Mouse (Mus musculus) embryonic facial prominence, embryonic 12.5 days (tissue): Measurements from ENCODE around the gene Sema6d. TPM values are rescaled to one million over a fixed set of nuclear protein-coding genes. Genes with fewer than 3 reads are reported as not detected.

Experiments
- ATAC-seq: fragments of 200-750 bp; cut with Nextera tagmentation; 2 replicates; pipeline ENCODE4 v1.8.0; 2017; ENCODE audit not compliant: insufficient number of reproducible peaks, insufficient read depth, low FRiP score, low TSS enrichment
- H3K27ac ChIP-seq: fragments of 300-500 bp; sonication (generic); 2 replicates; pipeline ENCODE4 v1.5.1; 2016; ENCODE audit warnings: mild to moderate bottlenecking
- H3K27me3 ChIP-seq: fragments of 300-500 bp; sonication (generic); 2 replicates; pipeline ENCODE4 v1.6.1; 2016; ENCODE audit warnings: mild to moderate bottlenecking, moderate library complexity
- H3K36me3 ChIP-seq: fragments of 300-500 bp; sonication (generic); 2 replicates; pipeline ENCODE4 v1.6.1; 2016; ENCODE audit warnings: mild to moderate bottlenecking
- H3K4me1 ChIP-seq: fragments of 300-500 bp; sonication (generic); 2 replicates; pipeline ENCODE4 v1.6.1; 2016
- H3K4me2 ChIP-seq: fragments of 300-500 bp; sonication (generic); replicated peaks from 2 replicates; pipeline ENCODE4 v1.6.1; 2016; ENCODE audit warnings: mild to moderate bottlenecking, moderate library complexity
- H3K4me3 ChIP-seq: fragments of 300-500 bp; sonication (generic); 2 replicates; pipeline ENCODE4 v1.5.1; 2016; ENCODE audit warnings: mild to moderate bottlenecking
- H3K9ac ChIP-seq: fragments of 300-500 bp; sonication (generic); 2 replicates; pipeline ENCODE4 v1.6.1; 2016; ENCODE audit warnings: mild to moderate bottlenecking, moderate library complexity
- H3K9me3 ChIP-seq: fragments of 300-500 bp; sonication (generic); 2 replicates; pipeline ENCODE4 v1.6.1; 2016; ENCODE audit warnings: mild to moderate bottlenecking, moderate library complexity
- WGBS: fragments of 180-500 bp; shearing (Covaris S2); methylation state at CpG from one replicate; pipeline ENCODE4 v1.1.7; 2016; 5-methylcytosine and 5-hydroxymethylcytosine counted together
- polyA plus RNA-seq: library from polyadenylated mRNA; unstranded; fragments of >200 nt; fragmentation: Nextera tagmentation; extraction: Ambion mirVana; gene quantifications from 2 replicates; pipeline ENCODE4 v1.2.1, GENCODE M21; 2016

Sema6d gene
- polyA plus RNA-seq, result 12.8 and 13.7 TPM in 2 replicates

DNA sequence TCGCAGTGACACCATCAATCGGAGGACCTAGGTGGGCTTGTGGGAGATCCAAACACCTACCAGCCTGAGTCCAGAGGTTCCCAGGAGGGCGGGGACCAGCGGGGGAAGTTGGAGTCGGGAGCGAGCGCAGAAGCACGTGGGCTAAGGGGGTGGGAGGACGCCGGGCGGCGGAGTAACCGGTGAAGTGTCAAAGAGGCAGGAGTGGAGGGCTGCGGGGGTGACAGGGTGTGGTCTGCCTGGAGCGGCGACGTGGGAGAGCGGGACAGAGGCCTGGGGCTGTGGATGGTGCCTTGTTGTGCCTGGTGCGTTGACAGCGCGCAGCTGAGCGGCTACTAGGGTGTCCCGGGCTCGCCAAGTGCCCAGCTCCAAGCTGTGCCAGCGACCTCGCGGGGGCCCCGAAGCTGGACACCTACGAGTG lies at the start of gene Sema6d:
TSS of gene Sema6d (plus strand) at position 157 of the 418 bp plus-strand sequence.
- H3K36me3 ChIP-seq, result no peaks in the 10 kb centered on the region
- WGBS, result 3% methylated on average over 29 of the region's 29 CpGs

DNA sequence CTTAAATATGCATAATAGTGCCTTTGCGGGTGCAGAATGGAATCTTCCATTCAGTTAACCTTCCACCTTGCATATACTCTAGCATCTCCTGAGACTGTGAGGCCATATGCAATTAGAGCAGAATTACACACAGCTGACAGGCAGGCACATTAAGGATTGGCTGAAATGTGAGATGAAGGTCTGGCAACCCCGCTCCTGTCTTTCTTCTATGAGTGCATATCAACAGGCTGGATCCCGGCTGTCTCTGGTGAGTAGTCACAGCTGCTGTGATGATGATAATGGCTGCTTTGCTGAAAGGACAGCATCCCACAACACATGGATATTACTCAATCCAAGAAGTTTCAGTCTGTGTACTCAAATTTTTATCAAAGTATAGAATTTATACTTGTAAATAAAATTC lies 29.9 kb upstream of the Sema6d start:
- Histone ChIP-seq H3K4me1 (no peaks in the 10 kb centered on the region), H3K27ac (no peak overlapping the region), H3K9ac (no peak overlapping the region), H3K4me2 (no peak overlapping the region), H3K9me3 (no peaks in the 10 kb centered on the region), H3K27me3 (no peaks in the 10 kb centered on the region), H3K4me3 (no peak overlapping the region), H3K36me3 (no peaks in the 10 kb centered on the region)
- ATAC-seq, result no peak
- WGBS, result 56% methylated on average over 3 of the region's 3 CpGs

More for the DNA sequence above, at the start of gene Sema6d:
- H3K4me1 ChIP-seq, result peaks cover 10% of the 10 kb centered on the region; the same call in 1 of the 2 replicates
- peaks cover 43% of the 10 kb centered on the region for H3K27me3 ChIP-seq
- H3K4me3 ChIP-seq, result peak within 1 kb of the TSS; percentile 49
- H3K9me3 ChIP-seq, result no peaks in the 10 kb centered on the region
- peak; percentile 72; the same call in 1 of the 2 replicates for ATAC-seq
- H3K27ac ChIP-seq, result no peak within 1 kb of the TSS
- peak within 1 kb of the TSS; percentile 52 for H3K9ac ChIP-seq
- peak within 1 kb of the TSS; percentile 96 for H3K4me2 ChIP-seq

DNA sequence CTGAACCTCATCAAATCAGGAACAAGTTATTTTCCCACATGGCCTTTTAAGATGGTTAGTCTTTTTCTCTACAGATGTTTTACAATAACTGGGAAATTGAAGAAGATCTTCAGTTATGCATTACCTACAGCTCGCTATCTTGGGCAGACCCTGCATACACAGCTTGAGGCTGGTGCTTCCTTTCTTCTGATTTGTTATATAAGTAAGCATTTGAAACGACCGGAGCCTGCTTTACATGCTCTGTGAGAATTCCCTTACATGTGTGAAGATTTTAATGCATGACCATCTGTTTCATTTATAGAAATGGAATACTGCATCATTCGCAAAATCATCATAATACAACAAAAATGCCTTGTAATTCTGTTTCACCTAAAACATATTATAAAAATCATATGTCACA lies 21.4 kb upstream of the Sema6d start:
- no peak overlapping the region for H3K4me3 ChIP-seq
- ATAC-seq, result no peak
- 0 out of 2 replicates have a peak, but pooled peaks cover 4% of the 10 kb centered on the region for H3K4me1 ChIP-seq
- H3K27me3 ChIP-seq, result no peaks in the 10 kb centered on the region
- H3K9ac ChIP-seq, result no peak overlapping the region
- H3K36me3 ChIP-seq, result no peaks in the 10 kb centered on the region
- H3K9me3 ChIP-seq, result no peaks in the 10 kb centered on the region
- no peak overlapping the region for H3K4me2 ChIP-seq
- H3K27ac ChIP-seq, result no peak overlapping the region
- 87% methylated on average over 4 of the region's 4 CpGs for WGBS

GRCm38 (mm10) chr2:124070664-124071063 lies 19.1 kb upstream of the Sema6d start:
- H3K4me3 ChIP-seq, result no peak overlapping the region
- no peak overlapping the region for H3K9ac ChIP-seq
- no peaks in the 10 kb centered on the region for H3K27me3 ChIP-seq
- 0 out of 2 replicates have a peak, but pooled peaks cover 4% of the 10 kb centered on the region for H3K4me1 ChIP-seq
- no peaks in the 10 kb centered on the region for H3K9me3 ChIP-seq
- no peak overlapping the region for H3K4me2 ChIP-seq
- no peak for ATAC-seq
- H3K27ac ChIP-seq, result no peak overlapping the region
- 47% methylated on average over 2 of the region's 2 CpGs for WGBS
- H3K36me3 ChIP-seq, result no peaks in the 10 kb centered on the region

DNA sequence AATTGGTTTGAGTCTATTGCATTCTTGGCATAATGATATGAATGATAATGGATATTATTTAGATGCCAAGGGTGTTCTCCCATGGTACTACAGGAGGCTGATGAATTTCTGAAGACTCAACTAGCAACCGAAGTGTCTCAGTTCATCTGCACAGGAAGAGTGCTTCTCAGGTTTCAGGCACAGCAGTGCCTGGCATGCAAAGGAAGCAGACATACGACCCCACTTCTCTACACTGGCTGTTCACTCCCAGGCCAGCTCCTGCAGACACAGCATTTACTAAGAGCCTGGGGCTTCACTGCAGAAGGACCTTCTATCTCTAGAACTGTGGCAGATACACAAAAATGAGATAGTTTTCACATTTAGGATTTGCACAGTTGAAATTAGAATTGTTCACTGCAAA lies 18.4 kb upstream of the Sema6d start:
- no peaks in the 10 kb centered on the region for H3K9me3 ChIP-seq
- no peaks in the 10 kb centered on the region for H3K27me3 ChIP-seq
- no peak for ATAC-seq
- H3K4me1 ChIP-seq, result 0 out of 2 replicates have a peak, but pooled peaks cover 4% of the 10 kb centered on the region
- H3K4me2 ChIP-seq, result no peak overlapping the region
- H3K27ac ChIP-seq, result no peak overlapping the region
- no peak overlapping the region for H3K4me3 ChIP-seq
- H3K9ac ChIP-seq, result no peak overlapping the region
- no peaks in the 10 kb centered on the region for H3K36me3 ChIP-seq
- 5% methylated on average over 2 of the region's 2 CpGs for WGBS

DNA sequence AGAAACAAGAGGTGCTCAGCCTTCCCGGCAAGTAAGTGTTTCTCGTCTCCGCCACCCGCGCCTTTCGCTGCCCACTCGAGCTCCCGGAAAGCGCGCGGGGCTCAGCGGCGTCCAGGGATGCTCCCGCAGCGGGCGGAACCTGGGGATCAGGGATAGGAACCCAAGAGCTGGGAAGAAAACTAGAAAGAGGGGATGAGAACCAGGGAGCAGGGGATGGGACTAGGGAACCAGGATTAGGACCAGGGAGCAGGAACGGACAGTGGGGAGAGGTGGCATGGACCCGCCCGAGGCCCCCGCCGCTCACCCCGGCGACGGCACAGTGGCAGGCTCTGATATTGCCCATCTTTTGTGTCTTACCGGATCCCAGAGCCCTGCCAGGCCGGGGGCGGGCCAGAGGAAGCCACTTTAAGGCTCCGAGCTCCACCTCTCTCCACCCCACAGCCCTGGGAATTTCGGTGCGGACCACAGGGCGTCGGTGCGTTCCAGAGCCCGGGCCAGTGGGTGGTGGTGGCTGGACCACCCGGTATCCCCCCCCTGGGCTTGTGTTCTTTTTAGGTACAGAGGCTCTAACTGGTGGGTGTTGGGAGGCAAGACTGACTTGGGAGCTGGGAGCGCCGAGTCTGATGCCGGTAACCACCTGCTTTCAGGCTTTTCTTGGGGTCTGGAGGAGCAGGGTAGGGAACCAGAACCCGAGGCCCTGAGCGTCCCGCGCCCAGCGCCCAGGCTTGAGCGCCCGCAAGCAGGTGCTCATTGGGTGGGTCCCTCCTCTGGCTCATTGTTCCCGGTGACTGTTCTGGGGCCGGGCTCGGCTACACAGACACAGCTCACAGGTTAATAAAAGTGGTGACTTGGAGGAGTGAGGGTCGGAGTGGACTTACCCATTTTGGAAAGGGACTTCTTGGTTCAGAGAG lies 717 bp downstream of the Sema6d start:
- Histone ChIP-seq H3K36me3 (no peaks in the 10 kb centered on the region), H3K4me2 (peak overlapping the region; percentile 96), H3K27ac (no peak overlapping the region), H3K27me3 (peaks cover 43% of the 10 kb centered on the region), H3K4me1 (peaks cover 10% of the 10 kb centered on the region; the same call in 1 of the 2 replicates), H3K9me3 (no peaks in the 10 kb centered on the region), H3K9ac (peak overlapping the region; percentile 52), H3K4me3 (peak overlapping the region; percentile 49)
- 1% methylated on average over 49 of the region's 49 CpGs for WGBS
- peak; percentile 74; the same call in 1 of the 2 replicates for ATAC-seq

GRCm38 (mm10) chr2:124099697-124100096 lies 9.9 kb downstream of the Sema6d start:
- no peaks in the 10 kb centered on the region for H3K4me1 ChIP-seq
- no peak for ATAC-seq
- no peaks in the 10 kb centered on the region for H3K36me3 ChIP-seq
- no peaks in the 10 kb centered on the region for H3K9me3 ChIP-seq
- no peaks in the 10 kb centered on the region for H3K27me3 ChIP-seq
- 57% methylated on average over 1 of the region's 1 CpGs for WGBS
- no peak overlapping the region for H3K9ac ChIP-seq
- H3K4me3 ChIP-seq, result no peak overlapping the region
- H3K4me2 ChIP-seq, result no peak overlapping the region
- H3K27ac ChIP-seq, result no peak overlapping the region

DNA sequence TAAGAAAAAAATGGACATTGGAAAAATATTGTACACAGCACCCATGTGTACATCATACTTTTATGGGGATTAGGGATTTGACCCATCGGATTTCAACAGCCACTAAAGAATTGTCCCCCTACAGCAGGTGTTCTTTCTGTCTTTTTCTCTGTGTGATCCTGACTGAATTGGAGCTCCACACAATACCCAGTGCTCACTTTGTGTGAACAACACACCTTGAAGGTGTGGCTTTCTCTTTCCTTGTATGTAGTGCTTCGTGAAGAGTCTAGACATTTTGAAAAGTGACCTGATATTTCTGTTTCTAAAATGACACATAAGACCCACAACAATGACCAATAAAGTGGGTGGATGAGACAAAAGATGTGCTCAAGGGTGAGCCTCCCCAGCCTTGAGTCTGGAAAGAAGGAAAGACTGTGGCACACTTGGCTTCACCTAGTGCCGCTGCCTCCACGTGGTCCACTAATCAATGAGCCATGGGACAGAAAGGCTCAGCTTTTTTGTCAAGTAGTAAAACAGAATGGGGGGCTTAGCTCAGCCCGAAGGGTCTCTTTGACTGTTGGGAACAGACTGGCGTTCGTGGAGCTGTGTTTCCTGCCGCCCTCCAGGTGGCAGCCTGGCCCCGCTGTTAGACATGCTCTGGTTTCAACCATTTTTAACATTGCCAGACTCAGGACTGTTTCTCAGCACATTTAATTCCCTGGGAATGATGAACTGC lies 10.9 kb downstream of the Sema6d start:
- no peak overlapping the region for H3K27ac ChIP-seq
- H3K36me3 ChIP-seq, result no peaks in the 10 kb centered on the region
- ATAC-seq, result 0 out of 2 replicates have a peak, but pooled peaks have one; percentile 52
- H3K9me3 ChIP-seq, result no peaks in the 10 kb centered on the region
- H3K4me1 ChIP-seq, result no peaks in the 10 kb centered on the region
- H3K27me3 ChIP-seq, result no peaks in the 10 kb centered on the region
- H3K4me3 ChIP-seq, result no peak overlapping the region
- H3K9ac ChIP-seq, result no peak overlapping the region
- WGBS, result 26% methylated on average over 9 of the region's 9 CpGs
- H3K4me2 ChIP-seq, result no peak overlapping the region

DNA sequence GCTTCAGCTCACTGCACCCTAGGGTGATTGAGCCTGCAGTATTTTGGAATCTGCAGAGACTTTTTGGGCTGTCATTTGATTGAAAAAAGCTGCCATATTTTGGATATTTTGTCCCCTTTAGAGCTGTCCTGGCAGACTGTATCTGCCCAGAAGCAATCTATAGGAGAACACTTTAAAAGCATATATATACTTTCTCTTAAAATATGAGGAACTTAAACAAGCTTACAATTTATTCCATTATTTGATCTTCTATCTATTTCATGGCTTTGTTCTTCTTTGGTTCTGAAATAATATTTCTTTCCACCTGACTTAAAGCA lies 11.4 kb downstream of the Sema6d start:
- no peak overlapping the region for H3K4me2 ChIP-seq
- no peak for ATAC-seq
- H3K27me3 ChIP-seq, result no peaks in the 10 kb centered on the region
- no peak overlapping the region for H3K27ac ChIP-seq
- no peak overlapping the region for H3K4me3 ChIP-seq
- H3K9me3 ChIP-seq, result no peaks in the 10 kb centered on the region
- H3K9ac ChIP-seq, result no peak overlapping the region
- no peaks in the 10 kb centered on the region for H3K4me1 ChIP-seq
- H3K36me3 ChIP-seq, result no peaks in the 10 kb centered on the region

DNA sequence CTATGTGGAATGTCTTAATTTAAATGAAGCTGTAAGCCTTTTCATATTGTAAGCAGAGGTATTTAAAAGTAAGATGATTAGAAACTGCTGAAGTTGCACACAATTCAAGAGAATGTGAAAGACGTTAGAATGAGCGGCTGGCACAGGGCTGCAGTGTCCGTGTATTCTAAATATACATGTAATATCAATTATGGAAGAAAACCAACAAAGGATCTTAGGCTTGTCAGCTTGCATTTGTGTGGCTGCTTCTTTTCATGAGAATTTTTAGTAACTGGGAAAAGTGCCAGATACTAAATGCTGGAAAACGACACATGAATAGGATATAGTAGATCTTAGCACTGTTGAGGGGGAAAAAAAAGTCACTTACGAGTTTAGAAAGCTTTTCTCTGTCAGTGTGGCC lies 11.8 kb downstream of the Sema6d start:
- WGBS, result 65% methylated on average over 5 of the region's 5 CpGs

DNA sequence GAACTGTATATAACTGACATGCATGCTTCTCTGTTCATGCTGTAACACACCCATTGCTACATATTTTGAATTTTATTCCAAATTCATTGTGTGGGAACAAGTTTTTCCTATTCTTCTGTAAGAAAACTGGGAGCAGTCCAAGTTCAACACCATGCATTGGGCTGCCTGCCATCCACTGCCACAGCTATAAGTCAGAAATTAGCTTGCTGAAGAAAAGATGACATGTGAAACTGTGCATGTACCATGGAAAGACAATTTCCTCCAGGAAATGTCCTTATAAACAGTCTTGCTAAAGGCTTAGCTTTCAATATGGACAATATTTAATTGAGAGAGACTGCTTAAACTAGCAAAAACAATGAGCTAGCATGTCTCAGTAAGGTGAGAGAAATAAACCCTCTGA lies 13.5 kb downstream of the Sema6d start:
- H3K9ac ChIP-seq, result no peak overlapping the region
- no peak overlapping the region for H3K4me2 ChIP-seq
- no peak for ATAC-seq
- no peak overlapping the region for H3K4me3 ChIP-seq
- H3K27ac ChIP-seq, result no peak overlapping the region
- no peaks in the 10 kb centered on the region for H3K9me3 ChIP-seq
- H3K36me3 ChIP-seq, result no peaks in the 10 kb centered on the region
- H3K27me3 ChIP-seq, result no peaks in the 10 kb centered on the region
- H3K4me1 ChIP-seq, result no peaks in the 10 kb centered on the region

More for the DNA sequence above, 11.8 kb downstream of the Sema6d start:
- H3K36me3 ChIP-seq, result no peaks in the 10 kb centered on the region
- no peak overlapping the region for H3K9ac ChIP-seq
- no peak overlapping the region for H3K4me3 ChIP-seq
- no peak overlapping the region for H3K27ac ChIP-seq
- no peak overlapping the region for H3K4me2 ChIP-seq
- no peak for ATAC-seq
- H3K27me3 ChIP-seq, result no peaks in the 10 kb centered on the region
- no peaks in the 10 kb centered on the region for H3K4me1 ChIP-seq
- H3K9me3 ChIP-seq, result no peaks in the 10 kb centered on the region
